Mouse (Mus musculus): ENCODE data around the gene Traip. TPM values are rescaled to one million over a fixed set of nuclear protein-coding genes. Genes with fewer than 3 reads are reported as not detected.

The Traip gene
- polyA plus RNA-seq, 1 experiment from 2014 or later = 17.1 TPM

GRCm38 (mm10) chr9:107975399-107976386 is 25.8 kb downstream of the Traip start, which contains the start of gene Uba7:
Uba7 (plus strand) TSS chr9:107975505.
- WGBS = 75% methylated on average over 12 of the region's 12 CpGs
- H3K4me2 ChIP-seq (ENCODE audit: low read length) = no peak within 1 kb of the TSS
- no peak within 1 kb of the TSS for H3K9ac ChIP-seq (replicated peaks; ENCODE audit: low read depth, low read length)
- H3K27ac ChIP-seq (ENCODE audit: low read length) = no peak within 1 kb of the TSS
- no peaks in the 10 kb centered on the region for H3K9me3 ChIP-seq (ENCODE audit: control insufficient read depth, low read length)
- no peaks in the 10 kb centered on the region; the same call in 1 of the 2 replicates for H3K36me3 ChIP-seq (ENCODE audit: control insufficient read depth, insufficient read depth)
- no peak within 1 kb of the TSS for H3K4me3 ChIP-seq (replicated peaks; ENCODE audit: low read length)
- no peak for ATAC-seq
- no peaks in the 10 kb centered on the region for H3K27me3 ChIP-seq (replicated peaks; ENCODE audit: control insufficient read depth, insufficient read depth, low read length)
- no peaks in the 10 kb centered on the region for H3K4me1 ChIP-seq (replicated peaks; ENCODE audit: control insufficient read depth, insufficient read depth, low read length)

DNA sequence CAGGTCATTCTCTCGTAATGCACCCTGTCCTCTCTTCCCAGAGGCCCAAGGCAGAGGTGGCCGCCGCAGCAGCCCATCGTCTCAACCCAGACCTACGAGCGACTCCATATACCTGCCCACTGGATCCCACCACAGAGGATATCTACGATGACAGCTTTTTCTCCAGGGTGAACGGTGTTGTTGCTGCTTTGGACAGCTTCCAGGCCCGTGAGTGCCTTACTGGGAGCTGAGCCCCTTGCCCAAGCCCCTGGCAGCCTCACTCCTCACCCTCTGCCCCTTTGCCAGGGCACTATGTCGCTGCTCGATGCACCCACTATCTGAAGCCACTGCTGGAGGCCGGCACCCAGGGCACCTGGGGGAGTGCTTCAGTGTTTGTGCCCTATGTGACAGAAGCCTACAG is 28.9 kb downstream of the Traip start:
- Histone ChIP-seq H3K4me1 (replicated peaks; ENCODE audit: control insufficient read depth, insufficient read depth, low read length) (peaks cover 2% of the 10 kb centered on the region; the same call in 1 of the 2 replicates), H3K4me2 (ENCODE audit: low read length) (no peak overlapping the region), H3K9me3 (ENCODE audit: control insufficient read depth, low read length) (no peaks in the 10 kb centered on the region), H3K27me3 (replicated peaks; ENCODE audit: control insufficient read depth, insufficient read depth, low read length) (no peaks in the 10 kb centered on the region), H3K9ac (replicated peaks; ENCODE audit: low read depth, low read length) (no peak overlapping the region), H3K4me3 (replicated peaks; ENCODE audit: low read length) (no peak overlapping the region), H3K36me3 (ENCODE audit: control insufficient read depth, insufficient read depth) (no peaks in the 10 kb centered on the region), H3K27ac (ENCODE audit: low read length) (no peak overlapping the region)
- no peak for ATAC-seq
- 85% methylated on average over 12 of the region's 12 CpGs for WGBS

- ATAC-seq = no peak
- WGBS = 67% methylated on average over 6 of the region's 7 CpGs
- H3K9ac ChIP-seq (replicated peaks; ENCODE audit: low read depth, low read length) = peak overlapping the region; percentile 10; the same call in 1 of the 2 replicates
- H3K4me1 ChIP-seq (replicated peaks; ENCODE audit: control insufficient read depth, insufficient read depth, low read length) = peaks cover 14% of the 10 kb centered on the region
- H3K27me3 ChIP-seq (replicated peaks; ENCODE audit: control insufficient read depth, insufficient read depth, low read length) = 0 out of 2 replicates have a peak, but pooled peaks cover 3% of the 10 kb centered on the region
- H3K27ac ChIP-seq (ENCODE audit: low read length) = peak overlapping the region; percentile 46
- no peaks in the 10 kb centered on the region for H3K36me3 ChIP-seq (ENCODE audit: control insufficient read depth, insufficient read depth)
- no peak overlapping the region for H3K4me2 ChIP-seq (ENCODE audit: low read length)
- H3K4me3 ChIP-seq (replicated peaks; ENCODE audit: low read length) = no peak overlapping the region
- no peaks in the 10 kb centered on the region for H3K9me3 ChIP-seq (ENCODE audit: control insufficient read depth, low read length)
Measured at GRCm38 (mm10) chr9:107981684-107982605, 32.0 kb downstream of the Traip start.

DNA sequence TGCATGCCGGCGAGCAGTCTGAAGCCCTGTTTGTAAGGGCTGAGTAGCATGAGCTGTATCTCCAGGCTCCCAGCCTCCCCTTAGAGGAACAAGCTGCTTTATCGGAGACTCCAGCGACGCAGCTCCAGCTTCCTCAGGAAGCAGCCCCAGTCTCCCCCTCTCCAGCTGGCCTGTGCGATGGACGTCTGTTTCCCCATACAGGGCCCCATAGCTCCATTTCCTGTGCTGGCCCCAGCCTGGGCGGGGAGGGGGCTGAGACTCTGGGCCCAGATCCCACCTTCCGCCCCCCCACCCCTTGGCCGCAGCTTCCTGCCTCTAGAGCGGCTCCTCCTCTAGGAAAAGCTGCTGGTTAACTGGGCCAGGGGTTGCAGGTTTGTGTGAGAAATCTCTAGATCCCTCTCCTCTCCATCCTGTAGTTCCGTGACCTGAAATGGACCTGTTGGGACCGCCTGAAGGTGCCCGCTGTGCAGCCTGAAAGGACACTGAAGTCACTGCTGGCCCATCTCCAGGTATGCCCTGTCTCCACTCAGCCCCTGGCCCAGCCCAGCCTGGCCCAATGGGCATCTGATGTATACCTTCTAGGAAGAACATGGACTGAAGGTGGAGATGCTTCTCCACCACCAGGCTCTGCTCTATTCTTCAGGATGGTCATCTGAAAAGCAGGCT is 32.9 kb downstream of the Traip start, which contains the start of gene Gm20661:
Gene Gm20661, plus strand, starts transcription at position 378 of the 666 bp plus-strand sequence.
- WGBS = 47% methylated on average over 14 of the region's 14 CpGs
- Histone ChIP-seq H3K4me2 (ENCODE audit: low read length) (no peak within 1 kb of the TSS), H3K4me3 (replicated peaks; ENCODE audit: low read length) (no peak within 1 kb of the TSS), H3K27ac (ENCODE audit: low read length) (peak within 1 kb of the TSS; percentile 46), H3K36me3 (ENCODE audit: control insufficient read depth, insufficient read depth) (no peaks in the 10 kb centered on the region), H3K4me1 (replicated peaks; ENCODE audit: control insufficient read depth, insufficient read depth, low read length) (peaks cover 14% of the 10 kb centered on the region), H3K27me3 (replicated peaks; ENCODE audit: control insufficient read depth, insufficient read depth, low read length) (0 out of 2 replicates have a peak, but pooled peaks cover 3% of the 10 kb centered on the region), H3K9ac (replicated peaks; ENCODE audit: low read depth, low read length) (no peak within 1 kb of the TSS), H3K9me3 (ENCODE audit: control insufficient read depth, low read length) (no peaks in the 10 kb centered on the region)
- 0 out of 2 replicates have a peak, but pooled peaks have one; percentile 31 for ATAC-seq

GRCm38 (mm10) chr9:107983421-107983890 is 33.5 kb downstream of the Traip start:
- no peaks in the 10 kb centered on the region for H3K36me3 ChIP-seq (ENCODE audit: control insufficient read depth, insufficient read depth)
- no peaks in the 10 kb centered on the region for H3K9me3 ChIP-seq (ENCODE audit: control insufficient read depth, low read length)
- H3K4me1 ChIP-seq (replicated peaks; ENCODE audit: control insufficient read depth, insufficient read depth, low read length) = peaks cover 14% of the 10 kb centered on the region
- H3K4me3 ChIP-seq (replicated peaks; ENCODE audit: low read length) = no peak overlapping the region
- no peak overlapping the region for H3K9ac ChIP-seq (replicated peaks; ENCODE audit: low read depth, low read length)
- H3K27me3 ChIP-seq (replicated peaks; ENCODE audit: control insufficient read depth, insufficient read depth, low read length) = 0 out of 2 replicates have a peak, but pooled peaks cover 3% of the 10 kb centered on the region
- no peak for ATAC-seq
- no peak overlapping the region for H3K4me2 ChIP-seq (ENCODE audit: low read length)
- peak overlapping the region; percentile 20 for H3K27ac ChIP-seq (ENCODE audit: low read length)
- WGBS = 49% methylated on average over 4 of the region's 4 CpGs

DNA sequence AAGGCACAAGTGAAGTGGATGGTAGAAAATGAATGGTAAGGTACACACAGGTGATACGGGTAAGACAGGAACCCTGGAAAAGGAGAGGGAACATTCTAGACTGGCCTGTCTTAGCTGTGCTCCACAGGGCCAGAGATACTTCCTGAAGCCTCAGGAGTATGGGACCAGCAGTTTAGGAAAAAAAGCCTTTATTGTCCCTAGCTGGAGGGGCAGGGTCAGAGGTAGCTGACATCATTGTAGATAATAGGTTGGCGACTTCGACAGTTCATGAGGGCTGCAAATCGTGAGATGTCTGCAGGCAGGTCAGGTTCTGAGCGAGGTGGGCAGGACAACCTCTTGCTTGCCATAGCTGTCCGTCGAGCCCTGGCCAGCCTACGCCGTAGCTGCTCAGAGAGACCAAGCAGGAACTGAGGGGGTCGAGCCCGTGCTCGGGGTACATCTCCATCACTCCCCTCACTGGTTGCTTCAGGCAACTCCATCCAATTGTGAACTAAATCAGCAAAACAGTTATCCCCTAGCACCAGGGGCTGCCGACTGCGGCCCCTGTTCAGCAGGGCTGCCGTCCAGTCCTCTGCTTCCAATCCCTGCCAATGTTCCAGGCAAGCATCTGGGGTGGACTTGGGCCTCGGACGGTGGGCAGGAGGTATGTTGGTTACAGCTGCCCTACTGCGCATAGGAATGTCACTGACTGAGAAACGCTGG is 34.3 kb downstream of the Traip start:
- 77% methylated on average over 19 of the region's 19 CpGs for WGBS
- Histone ChIP-seq H3K4me3 (replicated peaks; ENCODE audit: low read length) (peak overlapping the region; percentile 75), H3K4me1 (replicated peaks; ENCODE audit: control insufficient read depth, insufficient read depth, low read length) (peaks cover 14% of the 10 kb centered on the region), H3K27me3 (replicated peaks; ENCODE audit: control insufficient read depth, insufficient read depth, low read length) (0 out of 2 replicates have a peak, but pooled peaks cover 3% of the 10 kb centered on the region), H3K36me3 (ENCODE audit: control insufficient read depth, insufficient read depth) (no peaks in the 10 kb centered on the region), H3K4me2 (ENCODE audit: low read length) (peak overlapping the region; percentile 86; the same call in 1 of the 2 replicates), H3K27ac (ENCODE audit: low read length) (no peak overlapping the region), H3K9me3 (ENCODE audit: control insufficient read depth, low read length) (no peaks in the 10 kb centered on the region), H3K9ac (replicated peaks; ENCODE audit: low read depth, low read length) (no peak overlapping the region)
- no peak for ATAC-seq

GRCm38 (mm10) chr9:107984754-107985055 is 34.8 kb downstream of the Traip start:
- Histone ChIP-seq H3K4me3 (replicated peaks; ENCODE audit: low read length) (peak overlapping the region; percentile 75), H3K36me3 (ENCODE audit: control insufficient read depth, insufficient read depth) (no peaks in the 10 kb centered on the region), H3K4me2 (ENCODE audit: low read length) (peak overlapping the region; percentile 86), H3K9me3 (ENCODE audit: control insufficient read depth, low read length) (no peaks in the 10 kb centered on the region), H3K27ac (ENCODE audit: low read length) (no peak overlapping the region), H3K4me1 (replicated peaks; ENCODE audit: control insufficient read depth, insufficient read depth, low read length) (peaks cover 14% of the 10 kb centered on the region), H3K9ac (replicated peaks; ENCODE audit: low read depth, low read length) (peak overlapping the region; percentile 67; the same call in 1 of the 2 replicates), H3K27me3 (replicated peaks; ENCODE audit: control insufficient read depth, insufficient read depth, low read length) (0 out of 2 replicates have a peak, but pooled peaks cover 3% of the 10 kb centered on the region)
- no peak for ATAC-seq
- 74% methylated on average over 9 of the region's 9 CpGs for WGBS

All from forebrain, embryonic 16.5 days (tissue).